19 mouse cellular contexts compared by ENCODE assay signal in genomic region chr12:54061168-54061567, GRCm38 (mm10).
A peak's percentile ranks its signal among the peaks of the same experiment; 100 is the strongest.
DNase-seq lines count a peak whose midpoint lies in the region; ATAC-seq and TF ChIP-seq lines count a peak whose summit lies in the region.
"Had no signal": no experiment of that assay in that cellular context is flagged by ENCODE, and none has a peak within 500 bp of the region (broad histone marks: within the 10 kb centered on the region; RNA-seq: fewer than 3 reads in every experiment).

No protein-coding gene starts in this region.

- no peak for TF ChIP-seq POLR2A in myocyte (IDR thresholded peaks at IDR 0.05; ENCODE audit: insufficient read length, low read depth)

- H3K4me1 ChIP-seq in intestine, embryonic 15.5 days (replicated peaks): no peaks in the 10 kb centered on the region
- H3K4me1 ChIP-seq in intestine, postnatal 0 days (replicated peaks; ENCODE audit: control insufficient read depth, insufficient read depth, low read length): 0 out of 2 replicates have a peak, but pooled peaks cover 3% of the 10 kb centered on the region
- peaks cover 37% of the 10 kb centered on the region for H3K4me1 ChIP-seq in midbrain, embryonic 13.5 days (replicated peaks)
- peaks cover 20% of the 10 kb centered on the region for H3K4me1 ChIP-seq in midbrain, embryonic 14.5 days (ENCODE audit: control insufficient read depth, insufficient read depth, low read length)
- H3K4me1 ChIP-seq: heart, embryonic 15.5 days; stomach, embryonic 15.5 days had no signal

- 0 out of 2 replicates have a peak, but pooled peaks cover 4% of the 10 kb centered on the region for H3K27me3 ChIP-seq in intestine, embryonic 15.5 days (replicated peaks)
- no peaks in the 10 kb centered on the region for H3K27me3 ChIP-seq in intestine, postnatal 0 days (replicated peaks; ENCODE audit: control insufficient read depth, insufficient read depth, low read length)
- peaks cover under 1% of the 10 kb centered on the region for H3K27me3 ChIP-seq in midbrain, embryonic 13.5 days
- no peaks in the 10 kb centered on the region for H3K27me3 ChIP-seq in midbrain, embryonic 14.5 days (ENCODE audit: control insufficient read depth, insufficient read depth, low read length)
- H3K27me3 ChIP-seq in myocyte (ENCODE audit: control insufficient read depth, insufficient read depth, insufficient read length): no peaks in the 10 kb centered on the region
- H3K27me3 ChIP-seq: stomach, embryonic 15.5 days had no signal

- no peak overlapping the region for H3K4me2 ChIP-seq in intestine, embryonic 15.5 days (replicated peaks)
- H3K4me2 ChIP-seq in intestine, postnatal 0 days (replicated peaks; ENCODE audit: low read depth): no peak overlapping the region
- H3K4me2 ChIP-seq in midbrain, embryonic 13.5 days (replicated peaks): no peak overlapping the region
- H3K4me2 ChIP-seq in midbrain, embryonic 14.5 days (ENCODE audit: low read length): no peak overlapping the region
- H3K4me2 ChIP-seq in myocyte (ENCODE audit: low read depth): peak overlapping the region; percentile 73
- H3K4me2 ChIP-seq: embryonic facial prominence, embryonic 15.5 days; heart, embryonic 15.5 days; kidney, embryonic 15.5 days; limb, embryonic 15.5 days; liver, embryonic 13.5 days; stomach, embryonic 15.5 days had no signal

- peak; percentile 15 for DNase-seq in adrenal gland, postnatal 14 days
- no peak for DNase-seq in adrenal gland, adult 18-20 months (ENCODE audit: low spot score in 2 of 2)
- no peak for DNase-seq in midbrain, embryonic 14.5 days
- no peak for DNase-seq in lung, postnatal 14 days
- DNase-seq: liver, embryonic 13.5 days had no signal

- H3K9ac ChIP-seq in intestine, embryonic 15.5 days: no peak overlapping the region
- H3K9ac ChIP-seq in intestine, postnatal 0 days (ENCODE audit: low read depth, low read length): no peak overlapping the region
- no peak overlapping the region for H3K9ac ChIP-seq in midbrain, embryonic 13.5 days (replicated peaks)
- no peak overlapping the region for H3K9ac ChIP-seq in midbrain, embryonic 14.5 days (replicated peaks; ENCODE audit: low read length)
- H3K9ac ChIP-seq: embryonic facial prominence, embryonic 15.5 days; heart, embryonic 15.5 days; kidney, embryonic 15.5 days; limb, embryonic 15.5 days; liver, embryonic 13.5 days; stomach, embryonic 15.5 days had no signal

- 37% methylated on average over 6 of the region's 6 CpGs for WGBS in intestine, embryonic 15.5 days
- WGBS in intestine, postnatal 0 days: 51% methylated on average over 6 of the region's 6 CpGs
- 69% methylated on average over 6 of the region's 6 CpGs for WGBS in midbrain, embryonic 13.5 days
- WGBS in midbrain, embryonic 14.5 days: 66% methylated on average over 6 of the region's 6 CpGs

- H3K36me3 ChIP-seq in intestine, embryonic 15.5 days: no peaks in the 10 kb centered on the region
- H3K36me3 ChIP-seq in intestine, postnatal 0 days (ENCODE audit: control insufficient read depth, insufficient read depth): no peaks in the 10 kb centered on the region
- H3K36me3 ChIP-seq in midbrain, embryonic 13.5 days: 0 out of 2 replicates have a peak, but pooled peaks cover 2% of the 10 kb centered on the region
- H3K36me3 ChIP-seq in midbrain, embryonic 14.5 days (ENCODE audit: control insufficient read depth, insufficient read depth, low read length): no peaks in the 10 kb centered on the region
- no peaks in the 10 kb centered on the region for H3K36me3 ChIP-seq in myocyte (ENCODE audit: control insufficient read depth, insufficient read depth)
- H3K36me3 ChIP-seq: embryonic facial prominence, embryonic 10.5 days; embryonic facial prominence, embryonic 15.5 days; heart, embryonic 10.5 days; heart, embryonic 15.5 days; kidney, embryonic 15.5 days; limb, embryonic 10.5 days; limb, embryonic 15.5 days; liver, embryonic 13.5 days; stomach, embryonic 15.5 days had no signal

- TF ChIP-seq CTCF in intestine, postnatal 0 days (IDR thresholded peaks at IDR 0.05; ENCODE audit: low read depth): no peak

- no peaks in the 10 kb centered on the region for H3K9me3 ChIP-seq in intestine, embryonic 15.5 days
- no peaks in the 10 kb centered on the region for H3K9me3 ChIP-seq in intestine, postnatal 0 days (ENCODE audit: control insufficient read depth)
- H3K9me3 ChIP-seq in midbrain, embryonic 13.5 days: no peaks in the 10 kb centered on the region
- H3K9me3 ChIP-seq in midbrain, embryonic 14.5 days (ENCODE audit: control insufficient read depth, low read length): no peaks in the 10 kb centered on the region
- H3K9me3 ChIP-seq: embryonic facial prominence, embryonic 10.5 days; embryonic facial prominence, embryonic 15.5 days; heart, embryonic 10.5 days; heart, embryonic 15.5 days; kidney, embryonic 15.5 days; limb, embryonic 10.5 days; limb, embryonic 15.5 days; liver, embryonic 13.5 days; stomach, embryonic 15.5 days had no signal

- H3K4me3 ChIP-seq in intestine, embryonic 15.5 days (replicated peaks): no peak overlapping the region
- no peak overlapping the region for H3K4me3 ChIP-seq in intestine, postnatal 0 days (ENCODE audit: low read depth, low read length)
- H3K4me3 ChIP-seq in midbrain, embryonic 13.5 days (replicated peaks): no peak overlapping the region
- H3K4me3 ChIP-seq in midbrain, embryonic 14.5 days (replicated peaks; ENCODE audit: low read depth, low read length): no peak overlapping the region
- no peak overlapping the region for H3K4me3 ChIP-seq in myocyte
- H3K4me3 ChIP-seq: embryonic facial prominence, embryonic 10.5 days; embryonic facial prominence, embryonic 15.5 days; heart, embryonic 10.5 days; heart, embryonic 15.5 days; kidney, embryonic 15.5 days; limb, embryonic 10.5 days; limb, embryonic 15.5 days; liver, embryonic 13.5 days; stomach, embryonic 15.5 days had no signal

- no peak overlapping the region for H3K27ac ChIP-seq in intestine, embryonic 15.5 days
- no peak overlapping the region for H3K27ac ChIP-seq in intestine, postnatal 0 days (ENCODE audit: low read depth, low read length)
- H3K27ac ChIP-seq in midbrain, embryonic 13.5 days: 0 out of 2 replicates have a peak overlapping the region, but pooled peaks have one; percentile 44
- H3K27ac ChIP-seq in midbrain, embryonic 14.5 days (replicated peaks; ENCODE audit: low read depth, low read length): no peak overlapping the region; the same call in 1 of the 2 replicates
- H3K27ac ChIP-seq: embryonic facial prominence, embryonic 10.5 days; embryonic facial prominence, embryonic 15.5 days; heart, embryonic 10.5 days; heart, embryonic 15.5 days; hindbrain, postnatal 0 days; kidney, embryonic 15.5 days; limb, embryonic 10.5 days; limb, embryonic 15.5 days; liver, embryonic 13.5 days; stomach, embryonic 15.5 days had no signal

- 0 out of 2 replicates have a peak, but pooled peaks have one; percentile 28 for ATAC-seq in intestine, embryonic 15.5 days
- no peak for ATAC-seq in intestine, postnatal 0 days
- no peak for ATAC-seq in midbrain, embryonic 13.5 days
- ATAC-seq in midbrain, embryonic 14.5 days (ENCODE audit: low FRiP score, low TSS enrichment): no peak; the same call in 1 of the 2 replicates
- ATAC-seq: CD4-positive, CD25-positive, alpha-beta regulatory T cell, adult 4 months had no signal

- no peak overlapping the region for H3ac ChIP-seq in myocyte (ENCODE audit: control insufficient read depth, insufficient read length)

- H3K79me2 ChIP-seq in myocyte (ENCODE audit: control insufficient read depth, insufficient read depth): no peaks in the 10 kb centered on the region

TF ChIP-seq in myocyte, 11 proteins besides CTCF, POLR2A, EP300 and RAD21:
- TF ChIP-seq TCF3 (IDR thresholded peaks at IDR 0.05; ENCODE audit: insufficient read length, low read depth): no peak
- TF ChIP-seq REST (IDR thresholded peaks at IDR 0.05; ENCODE audit: insufficient read depth, insufficient read length): no peak
- no peak for TF ChIP-seq CEBPB (IDR thresholded peaks at IDR 0.05; ENCODE audit: insufficient read depth, poor library complexity, severe bottlenecking)
- TF ChIP-seq MYOG (IDR thresholded peaks at IDR 0.05; ENCODE audit: control insufficient read depth in 1 of 3, insufficient read depth in 1 of 3, insufficient read length in 2 of 3, low read depth in 2 of 3): no peak
- no peak for TF ChIP-seq E2F4 (IDR thresholded peaks at IDR 0.05; ENCODE audit: insufficient read depth)
- TF ChIP-seq USF1 (IDR thresholded peaks at IDR 0.05; ENCODE audit: low read depth): no peak
- TF ChIP-seq MAX (IDR thresholded peaks at IDR 0.05; ENCODE audit: low read depth): no peak
- TF ChIP-seq SRF (IDR thresholded peaks at IDR 0.05; ENCODE audit: control insufficient read depth, insufficient read length, low read depth): no peak
TF ChIP-seq in myocyte: peak in this region for 0.
